Mouse (Mus musculus) lung, embryonic 15.5 days (tissue): ENCODE measurements around the gene Dmgdh. TPM values are rescaled to one million over a fixed set of nuclear protein-coding genes. Genes with fewer than 3 reads are reported as not detected.
A peak's percentile ranks its signal among the peaks of the same experiment; 100 is the strongest.

Experiments used
- ATAC-seq: fragments of 200-750 bp; cut with Nextera tagmentation; 2 replicates; pipeline ENCODE4 v1.8.0; 2017; ENCODE audit warnings: moderate number of reproducible peaks, borderline replicate concordance; ENCODE audit not compliant: low FRiP score, low TSS enrichment; ENCODE audit errors: extremely low read depth
- H3K27ac ChIP-seq: fragments of 300-500 bp; sonication (generic); 2 replicates; pipeline ENCODE4 v1.5.1; 2015; ENCODE audit warnings: moderate library complexity, mild to moderate bottlenecking, inconsistent platforms
- H3K27me3 ChIP-seq: fragments of 300-500 bp; sonication (generic); 2 replicates; pipeline ENCODE4 v1.6.1; 2015; ENCODE audit warnings: inconsistent platforms
- H3K36me3 ChIP-seq: fragments of 300-500 bp; sonication (generic); 2 replicates; pipeline ENCODE4 v1.6.1; 2015; ENCODE audit warnings: inconsistent platforms
- H3K4me1 ChIP-seq: fragments of 300-500 bp; sonication (generic); 2 replicates; pipeline ENCODE4 v1.6.1; 2015; ENCODE audit warnings: inconsistent platforms
- H3K4me2 ChIP-seq: fragments of 300-500 bp; sonication (generic); 2 replicates; pipeline ENCODE4 v1.6.1; 2015; ENCODE audit warnings: inconsistent platforms, mild to moderate bottlenecking, moderate library complexity
- H3K4me3 ChIP-seq: fragments of 300-500 bp; sonication (generic); 2 replicates; pipeline ENCODE4 v1.5.1; 2015; ENCODE audit warnings: mild to moderate bottlenecking, inconsistent platforms
- H3K9ac ChIP-seq: fragments of 300-500 bp; sonication (generic); 2 replicates; pipeline ENCODE4 v1.6.1; 2015; ENCODE audit warnings: inconsistent platforms
- H3K9me3 ChIP-seq: fragments of 300-500 bp; sonication (generic); 2 replicates; pipeline ENCODE4 v1.6.1; 2016; ENCODE audit warnings: inconsistent platforms
- WGBS: fragments of 180-500 bp; shearing (Covaris S2); methylation state at CpG from one replicate; pipeline ENCODE4 v1.1.7; 2015; 5-methylcytosine and 5-hydroxymethylcytosine counted together
- polyA plus RNA-seq: library from polyadenylated mRNA; unstranded; fragments of >200 nt; fragmentation: Nextera tagmentation; extraction: Ambion mirVana; gene quantifications from 2 replicates; pipeline ENCODE4 v1.2.1, GENCODE M21; 2015

Gene Dmgdh
- 0.15 TPM in 1 of 2 replicates, not detected in the other for polyA plus RNA-seq

- H3K4me1 ChIP-seq: peaks cover 7% of the 10 kb centered on the region; the same call in 1 of the 2 replicates
- ATAC-seq: no peak
- no peaks in the 10 kb centered on the region for H3K36me3 ChIP-seq
- 0 out of 2 replicates have a peak within 1 kb of the TSS, but pooled peaks have one; percentile 7 for H3K4me3 ChIP-seq
- peaks cover 11% of the 10 kb centered on the region for H3K27me3 ChIP-seq
- H3K9me3 ChIP-seq: no peaks in the 10 kb centered on the region
- H3K4me2 ChIP-seq: peak within 1 kb of the TSS; percentile 43
- 6% methylated on average over 29 of the region's 31 CpGs for WGBS
- H3K9ac ChIP-seq: no peak within 1 kb of the TSS
- no peak within 1 kb of the TSS for H3K27ac ChIP-seq
Observed at GRCm38 (mm10) chr13:93674131-93674561, at the start of gene Dmgdh, which contains the start of gene Bhmt2. TSS of gene Dmgdh (plus strand) at chr13:93674433. TSS of gene Bhmt2 (minus strand) at chr13:93674302.

DNA sequence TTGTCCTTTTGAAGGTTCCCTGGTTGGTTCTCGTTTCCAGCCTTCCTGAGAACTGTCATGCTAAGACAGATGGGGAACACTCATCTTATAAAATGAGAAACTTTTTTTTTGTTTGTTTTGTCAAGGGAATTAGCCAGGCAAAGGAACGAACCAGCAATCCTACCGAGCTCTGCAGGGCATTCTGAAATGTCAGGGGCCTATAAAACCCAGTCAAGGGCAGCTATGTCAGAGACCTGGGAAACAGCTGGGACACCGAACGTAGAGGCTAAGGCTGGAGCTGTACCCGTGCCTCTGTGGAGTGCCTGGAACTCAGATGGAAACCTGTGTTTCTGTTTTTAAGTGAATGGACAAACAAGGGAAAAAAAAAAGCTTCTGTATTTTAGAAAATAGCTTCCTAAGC is 45.4 kb upstream of the Dmgdh start:
- Histone ChIP-seq H3K4me3 (no peak overlapping the region), H3K27ac (no peak overlapping the region), H3K36me3 (no peaks in the 10 kb centered on the region), H3K4me1 (no peaks in the 10 kb centered on the region), H3K9me3 (no peaks in the 10 kb centered on the region), H3K27me3 (no peaks in the 10 kb centered on the region), H3K4me2 (no peak overlapping the region), H3K9ac (no peak overlapping the region)
- 32% methylated on average over 6 of the region's 6 CpGs for WGBS
- no peak for ATAC-seq

DNA sequence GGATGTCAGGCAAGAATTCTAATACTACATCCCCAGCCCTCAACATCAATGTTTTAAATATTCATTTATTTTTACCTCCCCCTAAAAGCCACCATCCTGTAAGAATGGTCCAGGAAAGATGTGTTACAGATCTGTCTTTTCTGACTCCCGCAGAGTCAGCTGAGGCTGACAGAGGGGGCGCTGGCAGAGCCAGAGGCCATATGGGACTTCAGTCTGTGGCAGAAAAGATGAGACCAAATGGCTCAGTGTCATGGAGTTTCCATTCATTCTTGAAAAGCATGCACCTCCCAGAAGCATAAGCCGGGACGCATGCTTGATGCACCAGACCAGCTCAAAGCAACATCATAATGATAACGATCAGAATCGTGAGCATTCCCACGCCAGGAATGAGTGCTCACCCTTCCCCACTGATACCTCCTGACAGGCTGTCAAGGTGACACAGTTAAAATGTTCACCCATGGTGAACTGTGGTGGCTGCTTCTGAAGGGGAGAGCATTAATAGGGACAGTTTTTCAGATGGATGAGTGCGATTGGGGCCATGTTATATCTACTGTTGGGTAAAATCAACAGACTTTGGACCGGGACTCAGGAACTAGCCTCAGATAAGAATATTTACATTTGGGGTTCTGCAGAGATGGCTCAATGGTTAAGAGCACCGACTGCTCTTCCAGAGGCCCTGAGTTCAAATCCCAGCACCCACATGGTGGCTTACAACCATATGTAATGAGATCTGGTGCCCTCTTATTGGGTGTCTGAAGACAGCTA is 43.1 kb upstream of the Dmgdh start:
- Histone ChIP-seq H3K9ac (no peak overlapping the region), H3K27ac (no peak overlapping the region), H3K4me2 (no peak overlapping the region), H3K4me3 (no peak overlapping the region), H3K27me3 (no peaks in the 10 kb centered on the region), H3K9me3 (no peaks in the 10 kb centered on the region), H3K4me1 (no peaks in the 10 kb centered on the region), H3K36me3 (no peaks in the 10 kb centered on the region)
- WGBS: 64% methylated on average over 10 of the region's 10 CpGs
- ATAC-seq: no peak

- H3K9ac ChIP-seq: no peak overlapping the region
- no peak overlapping the region for H3K4me2 ChIP-seq
- H3K36me3 ChIP-seq: no peaks in the 10 kb centered on the region
- no peak overlapping the region for H3K27ac ChIP-seq
- no peaks in the 10 kb centered on the region for H3K27me3 ChIP-seq
- H3K4me3 ChIP-seq: no peak overlapping the region
- no peaks in the 10 kb centered on the region for H3K4me1 ChIP-seq
- WGBS: 76% methylated on average over 5 of the region's 5 CpGs
- no peak for ATAC-seq
- no peaks in the 10 kb centered on the region for H3K9me3 ChIP-seq
Observed at GRCm38 (mm10) chr13:93632927-93633326, 41.3 kb upstream of the Dmgdh start.

GRCm38 (mm10) chr13:93636561-93636960 is 37.7 kb upstream of the Dmgdh start:
- Histone ChIP-seq H3K4me1 (no peaks in the 10 kb centered on the region), H3K27ac (no peak overlapping the region), H3K36me3 (no peaks in the 10 kb centered on the region), H3K9ac (no peak overlapping the region), H3K4me3 (no peak overlapping the region), H3K4me2 (no peak overlapping the region), H3K27me3 (no peaks in the 10 kb centered on the region), H3K9me3 (no peaks in the 10 kb centered on the region)
- no peak for ATAC-seq
- WGBS: 70% methylated on average over 1 of the region's 1 CpGs

DNA sequence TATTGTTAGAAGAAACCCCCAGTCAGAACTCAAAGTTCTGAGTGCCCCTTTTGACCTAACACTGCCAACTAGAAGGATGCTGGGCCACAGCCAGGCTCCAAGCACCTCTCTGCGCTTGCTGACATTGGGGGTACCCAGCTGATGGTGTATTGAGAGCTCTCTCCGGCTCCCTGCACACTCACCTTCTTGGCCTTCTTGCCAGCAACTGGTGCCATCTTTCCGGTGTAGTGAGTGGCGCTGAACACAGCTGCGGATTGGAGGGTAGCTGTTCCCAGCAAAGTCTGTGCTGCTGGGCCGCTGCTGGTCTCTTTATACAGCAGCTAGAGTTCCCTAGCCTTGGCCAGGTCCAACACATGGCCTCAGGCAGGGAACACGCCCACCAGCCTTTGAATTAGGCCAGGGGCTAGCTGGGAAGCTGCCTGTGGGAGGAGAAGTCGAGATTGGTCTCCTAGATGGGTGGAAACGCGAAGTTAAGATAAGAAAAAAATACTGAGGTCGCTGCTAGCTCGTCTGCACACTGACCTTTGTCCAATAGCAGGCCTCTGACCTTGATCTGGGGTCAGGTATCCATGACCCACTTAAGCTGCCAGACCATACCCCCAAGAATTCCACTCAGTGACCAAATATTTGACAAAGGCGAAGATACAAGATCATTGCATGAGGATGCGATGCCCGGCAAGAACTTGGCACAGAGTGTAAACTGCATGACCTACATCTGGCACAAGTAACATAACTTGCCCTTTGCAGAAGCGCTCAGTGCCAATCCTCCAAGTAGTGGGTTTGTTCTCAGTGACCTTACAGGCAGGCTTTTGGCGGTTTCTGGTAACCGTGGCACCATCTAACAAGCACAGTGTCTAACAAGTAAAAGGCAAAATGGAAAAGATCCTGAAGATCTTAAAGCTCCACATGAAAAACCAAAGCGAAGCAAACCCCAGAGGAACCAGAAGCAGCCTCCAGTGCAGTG is 36.7 kb upstream of the Dmgdh start, which contains the start of gene Bhmt:
TSS of gene Bhmt (minus strand) at position 680 of the 964 bp plus-strand sequence.
- Histone ChIP-seq H3K4me1 (no peaks in the 10 kb centered on the region), H3K36me3 (no peaks in the 10 kb centered on the region), H3K4me2 (no peak within 1 kb of the TSS), H3K27me3 (no peaks in the 10 kb centered on the region), H3K27ac (no peak within 1 kb of the TSS), H3K9ac (no peak within 1 kb of the TSS), H3K9me3 (no peaks in the 10 kb centered on the region), H3K4me3 (no peak within 1 kb of the TSS)
- no peak for ATAC-seq
- WGBS: 59% methylated on average over 19 of the region's 19 CpGs

- ATAC-seq: no peak
- 56% methylated on average over 4 of the region's 4 CpGs for WGBS
Observed at GRCm38 (mm10) chr13:93639636-93640035, 34.6 kb upstream of the Dmgdh start.

GRCm38 (mm10) chr13:93648387-93649130 is 25.7 kb upstream of the Dmgdh start:
- Histone ChIP-seq H3K9ac (no peak overlapping the region), H3K27ac (no peak overlapping the region), H3K4me1 (no peaks in the 10 kb centered on the region), H3K27me3 (no peaks in the 10 kb centered on the region), H3K4me2 (no peak overlapping the region), H3K4me3 (no peak overlapping the region), H3K36me3 (no peaks in the 10 kb centered on the region), H3K9me3 (no peaks in the 10 kb centered on the region)
- no peak for ATAC-seq
- 48% methylated on average over 7 of the region's 7 CpGs for WGBS

More at GRCm38 (mm10) chr13:93639636-93640035, 34.6 kb upstream of the Dmgdh start:
- no peaks in the 10 kb centered on the region for H3K9me3 ChIP-seq
- H3K4me3 ChIP-seq: no peak overlapping the region
- no peak overlapping the region for H3K9ac ChIP-seq
- no peaks in the 10 kb centered on the region for H3K4me1 ChIP-seq
- H3K27ac ChIP-seq: no peak overlapping the region
- no peak overlapping the region for H3K4me2 ChIP-seq
- no peaks in the 10 kb centered on the region for H3K36me3 ChIP-seq
- no peaks in the 10 kb centered on the region for H3K27me3 ChIP-seq

- WGBS: 76% methylated on average over 6 of the region's 6 CpGs
Observed at GRCm38 (mm10) chr13:93653382-93653781, 20.9 kb upstream of the Dmgdh start.

DNA sequence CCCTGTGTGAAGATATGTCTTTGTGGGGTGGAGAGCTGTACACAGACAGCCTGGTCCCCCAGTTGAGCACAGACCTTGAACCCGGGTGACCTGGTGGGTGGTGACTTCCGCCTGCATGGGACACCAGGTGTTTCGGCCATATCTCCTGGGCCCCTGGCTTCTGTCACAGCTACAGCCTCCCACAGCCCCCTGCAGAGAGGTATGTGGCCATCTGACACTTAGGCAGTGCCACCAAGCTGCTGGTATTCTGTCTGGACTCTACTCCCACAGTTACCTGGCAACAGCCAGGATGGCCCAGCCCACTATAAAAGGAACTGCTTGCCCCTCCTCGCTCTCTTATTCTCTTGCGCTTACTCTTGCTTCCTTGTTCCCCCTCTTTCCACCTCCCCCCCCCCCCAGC is 16.3 kb upstream of the Dmgdh start:
- no peaks in the 10 kb centered on the region for H3K36me3 ChIP-seq
- no peak for ATAC-seq
- H3K4me2 ChIP-seq: no peak overlapping the region
- 70% methylated on average over 5 of the region's 5 CpGs for WGBS
- no peak overlapping the region for H3K9ac ChIP-seq
- H3K27ac ChIP-seq: no peak overlapping the region
- no peak overlapping the region for H3K4me3 ChIP-seq
- no peaks in the 10 kb centered on the region for H3K9me3 ChIP-seq
- no peaks in the 10 kb centered on the region for H3K4me1 ChIP-seq
- H3K27me3 ChIP-seq: no peaks in the 10 kb centered on the region

More at GRCm38 (mm10) chr13:93653382-93653781, 20.9 kb upstream of the Dmgdh start:
- Histone ChIP-seq H3K9ac (no peak overlapping the region), H3K4me2 (no peak overlapping the region), H3K4me1 (no peaks in the 10 kb centered on the region), H3K4me3 (no peak overlapping the region), H3K27me3 (no peaks in the 10 kb centered on the region), H3K9me3 (no peaks in the 10 kb centered on the region), H3K27ac (no peak overlapping the region), H3K36me3 (no peaks in the 10 kb centered on the region)
- no peak for ATAC-seq

DNA sequence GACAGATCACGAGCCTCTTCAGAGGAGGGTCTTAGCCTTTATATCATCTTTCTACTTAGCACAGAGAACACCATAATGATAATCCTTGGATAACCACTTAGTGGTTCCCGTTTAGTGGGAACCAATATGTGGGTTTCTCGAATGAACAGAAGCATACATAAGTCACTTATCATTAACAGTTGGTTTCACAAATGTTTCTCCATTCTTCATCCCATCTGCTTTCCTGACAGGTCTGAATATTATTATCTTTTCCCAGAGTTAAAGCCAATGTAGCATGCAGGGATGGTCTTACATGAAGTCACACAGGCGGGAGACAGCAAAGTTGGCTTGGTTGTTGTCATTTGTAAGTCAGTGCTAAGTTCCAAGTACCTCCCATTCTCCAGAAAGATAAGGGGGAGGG is 6.6 kb upstream of the Dmgdh start:
- no peaks in the 10 kb centered on the region for H3K36me3 ChIP-seq
- no peaks in the 10 kb centered on the region for H3K9me3 ChIP-seq
- H3K9ac ChIP-seq: no peak overlapping the region
- H3K4me1 ChIP-seq: no peaks in the 10 kb centered on the region
- no peak overlapping the region for H3K4me2 ChIP-seq
- H3K27ac ChIP-seq: no peak overlapping the region
- ATAC-seq: no peak
- H3K4me3 ChIP-seq: no peak overlapping the region
- H3K27me3 ChIP-seq: no peaks in the 10 kb centered on the region
- WGBS: 76% methylated on average over 4 of the region's 4 CpGs
